Mouse (Mus musculus): ENCODE measurements around the gene Mb.

Mb gene

DNA sequence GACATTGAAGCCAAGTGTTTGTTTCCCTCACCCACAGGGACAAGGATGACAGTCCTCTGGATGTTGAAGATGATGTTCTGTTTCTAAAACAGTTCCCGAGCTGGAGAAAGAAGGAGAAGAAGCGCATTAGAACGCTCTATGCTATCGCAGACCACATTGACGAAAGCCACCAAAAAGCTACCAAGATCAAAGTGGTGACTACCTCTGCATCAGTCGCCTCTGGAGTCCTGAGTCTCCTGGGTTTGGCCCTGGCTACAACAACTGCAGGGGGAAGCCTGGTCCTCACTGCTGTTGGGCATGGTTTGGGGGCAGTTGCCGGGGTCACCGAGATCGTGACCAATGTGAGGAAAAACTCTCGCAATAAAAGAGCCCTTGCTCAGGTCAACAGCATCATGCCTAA lies at the start of gene Mb:
Gene Mb (minus strand): TSS at position 101 of the 400 bp plus-strand sequence.
- DNase-seq: no peak

DNA sequence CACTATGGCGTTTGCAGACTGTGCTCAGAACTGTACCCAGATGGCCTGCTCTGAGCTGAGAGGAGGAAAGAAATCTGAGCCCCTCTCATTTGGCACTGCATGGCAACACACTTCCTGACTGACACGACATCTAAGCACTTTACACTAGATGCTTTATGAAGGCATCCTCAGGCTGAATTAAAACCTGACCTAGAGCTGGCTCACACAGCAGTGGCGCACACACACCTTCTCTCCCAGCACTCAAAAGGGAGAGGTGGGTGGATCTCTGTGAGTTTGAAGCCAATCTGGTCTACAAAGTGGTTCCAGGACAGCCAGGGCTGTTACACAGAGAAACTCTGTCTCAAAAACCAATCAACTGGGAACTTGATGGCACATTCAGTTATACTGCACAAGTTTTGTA lies 49.3 kb upstream of the Mb start:
- DNase-seq: no peak

DNA sequence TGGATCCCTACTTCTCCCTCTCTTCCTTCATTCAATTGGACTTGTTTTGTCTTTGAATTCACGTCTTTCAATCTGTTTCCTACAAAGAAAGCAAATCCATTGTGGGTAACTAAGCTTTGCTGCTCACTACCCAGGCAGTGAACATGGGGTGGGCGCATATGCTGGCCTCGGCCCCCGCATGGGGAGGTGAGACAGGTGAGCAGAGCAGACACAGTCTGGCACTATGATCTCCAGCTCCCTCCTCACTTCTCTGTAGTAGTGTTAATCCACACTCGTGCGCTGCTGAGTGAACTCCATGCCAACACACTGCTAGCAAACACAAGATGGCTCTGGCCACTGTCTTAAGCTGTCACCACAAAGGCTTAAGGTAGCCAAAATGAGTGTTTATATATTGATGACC lies 46.9 kb upstream of the Mb start:
- no peak for DNase-seq

DNA sequence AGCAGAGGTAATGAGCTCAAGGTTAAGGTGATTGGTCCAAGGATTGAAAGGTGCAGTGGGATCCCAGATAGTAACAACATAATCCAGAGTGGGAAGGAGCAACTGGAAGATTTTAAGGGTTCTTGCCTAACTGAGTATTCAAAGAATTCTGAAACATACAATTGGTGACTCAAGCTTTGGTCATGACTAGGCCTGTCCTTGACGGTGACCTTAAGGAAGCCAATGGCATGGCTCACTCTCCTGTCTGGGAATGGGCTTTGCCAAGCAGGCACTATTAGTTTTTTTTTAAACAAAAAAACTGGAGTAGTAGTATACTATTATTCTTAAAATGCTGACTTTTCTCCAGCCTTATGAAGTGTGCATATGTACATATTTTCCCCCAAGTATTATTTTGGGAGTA lies 44.7 kb upstream of the Mb start:
- no peak for DNase-seq

DNA sequence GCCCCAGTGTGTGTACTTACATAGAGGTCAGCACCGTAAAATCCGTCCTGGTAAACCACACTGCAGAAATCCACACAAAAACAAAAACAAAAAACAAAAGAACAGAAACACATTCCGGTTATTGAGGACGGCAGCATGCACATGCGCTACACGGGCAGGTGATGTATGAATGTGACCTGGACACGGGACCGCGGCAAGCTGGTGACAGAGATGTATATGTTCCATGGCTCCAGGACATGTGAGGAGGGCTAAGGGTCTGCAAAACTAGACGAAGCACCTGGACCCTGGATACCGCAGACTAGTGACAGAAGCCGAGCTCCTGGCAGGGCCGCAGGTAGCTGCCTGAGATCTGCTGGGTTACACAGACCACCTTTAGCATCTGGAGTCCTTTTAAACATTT lies 44.0 kb upstream of the Mb start:
- DNase-seq: no peak

DNA sequence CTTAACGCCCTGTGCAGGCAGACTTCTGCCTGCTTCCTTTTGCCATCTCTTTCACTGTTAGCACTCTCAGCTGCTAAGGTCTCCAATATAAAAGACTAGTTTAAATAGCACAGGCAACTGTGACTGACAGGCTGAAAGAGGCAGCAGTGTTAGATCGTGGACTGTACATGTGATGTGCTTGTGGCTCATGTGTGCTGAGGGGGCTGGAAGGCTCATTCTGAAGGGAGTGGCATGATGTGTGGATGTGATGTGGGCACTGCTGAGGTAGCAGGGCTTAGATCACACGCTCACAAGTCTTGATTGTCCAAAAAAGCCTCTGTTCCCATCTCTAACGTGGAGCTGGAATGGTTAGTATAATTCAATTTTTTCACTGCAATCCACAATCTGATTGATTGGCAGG lies 40.9 kb upstream of the Mb start:
- no peak for DNase-seq

DNA sequence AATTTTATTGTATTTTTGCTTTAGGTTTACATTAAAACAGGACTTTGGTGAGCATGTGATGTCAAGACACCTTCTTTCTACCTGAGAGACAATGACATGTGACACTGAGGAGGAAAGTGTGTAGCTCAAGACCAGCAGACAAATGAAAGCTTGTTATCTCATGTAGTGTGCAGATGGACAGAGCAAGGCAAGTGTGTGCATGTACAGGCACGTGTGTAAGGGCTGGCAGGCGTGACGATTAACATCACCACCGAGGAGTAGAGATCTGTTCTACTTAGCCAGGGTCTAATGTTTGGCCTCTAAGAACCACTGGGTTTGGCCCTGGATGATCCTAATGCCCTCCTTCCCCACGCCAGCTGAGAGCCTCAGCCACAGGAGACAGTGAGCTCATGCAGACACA lies 40.1 kb upstream of the Mb start:
- no peak for DNase-seq

DNA sequence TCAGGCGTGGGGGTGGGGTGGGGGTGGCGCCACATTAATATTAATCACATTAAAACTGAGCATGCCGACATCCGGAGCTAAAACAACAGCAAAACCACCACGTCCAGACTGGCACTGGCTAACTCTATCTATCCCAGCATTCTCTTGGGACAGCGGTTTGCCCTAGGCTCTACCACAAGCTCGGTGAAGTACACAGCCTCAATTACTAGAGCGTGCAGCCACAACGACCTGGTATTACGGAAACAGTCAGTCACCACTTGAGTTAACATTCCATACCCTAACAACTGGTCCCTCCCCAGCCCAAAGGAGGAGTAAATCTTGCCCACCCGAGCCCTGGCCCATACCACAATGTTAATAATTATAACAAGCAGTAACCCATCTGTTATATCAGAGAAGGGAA lies 38.8 kb upstream of the Mb start:
- no peak for DNase-seq

DNA sequence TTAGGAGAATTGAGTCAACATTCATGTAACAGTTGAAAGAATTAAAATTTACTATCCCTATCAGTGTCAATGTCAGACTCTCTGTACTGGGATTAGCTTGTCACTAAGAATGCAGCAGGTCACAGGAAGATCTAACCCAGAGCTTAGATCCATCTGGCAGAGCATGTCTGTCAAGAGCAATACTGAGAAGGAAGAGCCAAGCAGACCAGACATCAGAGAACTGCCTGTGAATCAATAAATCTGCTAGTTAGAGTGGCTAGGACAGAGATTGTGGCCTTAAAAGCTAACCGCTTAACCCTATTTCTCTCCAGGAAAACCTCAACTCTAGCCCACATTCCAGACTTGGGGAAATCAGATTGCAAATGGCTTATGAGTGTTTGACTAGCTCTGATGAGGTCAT lies 36.0 kb upstream of the Mb start:
- DNase-seq: no peak

DNA sequence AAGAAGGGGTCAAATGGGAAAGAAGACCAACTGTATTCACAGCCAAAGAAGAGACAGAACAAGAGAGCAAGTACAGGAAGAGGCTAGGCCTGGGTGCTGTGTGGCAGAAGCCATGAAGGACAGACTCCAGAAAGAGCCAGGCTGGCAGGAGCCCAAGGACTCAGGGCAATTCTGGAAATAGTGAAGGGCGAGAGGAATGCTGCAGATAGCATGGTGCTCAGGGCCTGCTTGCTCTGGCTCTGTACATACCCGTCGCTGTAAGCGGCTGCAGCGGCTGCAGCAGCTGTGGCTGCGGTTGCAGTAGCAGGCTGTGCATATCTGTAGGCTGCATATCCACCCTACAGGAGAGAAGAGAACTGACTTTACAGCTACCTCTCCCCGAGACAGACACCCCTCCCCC lies 35.3 kb upstream of the Mb start:
- DNase-seq: no peak

DNA sequence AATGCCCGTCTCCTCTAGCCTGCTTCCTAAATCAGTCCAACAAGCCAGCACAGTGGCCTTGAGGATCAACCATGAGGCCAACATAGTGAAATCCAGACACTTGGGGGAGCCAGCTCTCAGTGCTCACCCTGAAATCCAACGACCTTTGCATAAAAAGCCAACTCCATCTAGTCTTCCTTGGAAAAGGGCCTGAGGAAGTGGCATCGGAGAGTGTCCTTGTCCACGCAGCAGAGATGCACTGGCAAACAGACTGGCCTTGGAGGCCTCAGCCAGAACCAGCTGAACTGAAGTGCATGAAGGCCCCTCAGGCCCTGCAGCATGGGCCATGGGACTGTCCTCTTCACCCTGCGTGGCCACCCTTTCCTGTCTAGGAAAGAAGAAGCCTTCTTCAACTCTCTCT lies 31.0 kb upstream of the Mb start:
- DNase-seq: no peak

DNA sequence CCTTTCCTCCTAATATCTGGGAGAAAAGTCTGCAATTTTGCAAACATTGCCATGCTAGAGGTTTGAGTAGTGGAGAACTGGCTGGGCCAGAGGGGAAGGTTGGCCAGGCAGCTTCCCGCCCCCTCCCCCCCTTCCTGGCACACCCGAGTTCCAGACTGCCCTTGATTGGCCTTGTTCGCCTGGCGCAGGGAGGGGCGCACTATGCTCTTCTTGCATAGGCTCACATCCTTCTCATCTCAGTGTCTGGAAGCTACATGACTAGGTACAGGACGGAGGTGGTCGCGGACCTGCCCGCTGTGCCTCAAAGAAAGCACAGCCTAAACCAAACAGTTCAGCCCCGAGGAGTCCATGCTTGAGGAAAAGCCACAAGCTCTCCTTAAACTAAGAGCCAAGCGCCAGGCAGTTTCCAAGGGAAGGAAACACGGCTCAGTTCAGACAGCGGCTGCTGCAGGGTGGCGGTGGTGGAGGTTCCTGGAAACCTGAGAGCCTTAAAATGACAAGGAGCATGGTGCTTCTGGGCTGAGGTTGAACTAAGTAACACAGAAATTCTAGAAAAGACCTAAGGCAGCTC lies 30.3 kb upstream of the Mb start:
- DNase-seq: no peak

DNA sequence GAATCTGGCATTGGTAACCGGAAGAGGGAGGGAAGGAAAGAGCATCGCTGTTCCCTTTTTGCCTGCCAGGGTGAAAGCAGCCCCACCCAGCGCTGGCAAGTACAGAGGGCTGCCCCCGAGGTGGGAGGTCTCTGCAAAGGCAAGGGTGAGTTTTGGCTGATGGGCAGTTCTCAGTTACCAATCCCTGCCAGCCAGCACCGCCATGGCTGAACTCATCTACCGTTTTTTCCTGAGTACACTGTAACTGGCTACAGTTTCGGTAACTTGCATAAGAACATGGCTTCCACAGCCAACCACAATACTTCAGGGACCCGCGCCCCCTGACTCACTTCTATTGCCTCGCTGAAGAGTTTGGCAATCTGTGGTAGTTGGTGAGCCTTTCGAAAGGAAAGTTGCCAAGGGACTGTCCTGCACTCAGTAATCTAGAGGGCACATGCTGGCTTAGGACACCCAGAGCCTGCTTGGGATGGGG lies 29.5 kb upstream of the Mb start:
- DNase-seq: no peak

DNA sequence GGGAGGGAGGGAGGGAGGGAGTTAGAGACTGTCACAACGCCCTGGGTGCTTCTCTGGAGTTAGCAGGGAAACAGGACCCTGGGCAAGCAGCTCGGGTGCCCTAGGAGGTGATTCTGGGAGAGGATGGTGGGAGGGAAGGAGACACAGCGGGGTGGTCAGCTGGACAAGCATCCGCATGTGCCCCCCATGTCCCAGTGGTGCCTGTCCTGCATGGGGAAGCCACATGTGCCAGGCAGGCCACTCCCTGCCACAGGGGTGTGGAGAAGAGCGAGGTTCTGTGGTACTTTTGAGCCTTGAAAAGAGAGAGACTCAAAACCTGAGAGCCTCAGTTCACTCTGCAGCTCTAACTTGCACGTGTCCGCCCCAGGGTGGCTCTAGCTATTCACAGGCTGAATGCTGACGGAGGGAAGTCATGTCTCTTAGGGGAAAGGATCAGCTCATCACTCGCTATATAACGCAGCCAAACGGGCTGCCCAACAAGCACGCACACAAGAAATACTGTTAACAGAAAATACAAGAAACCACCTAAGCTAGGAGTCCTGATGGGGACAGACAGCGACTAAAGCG lies 28.9 kb upstream of the Mb start:
- no peak for DNase-seq

DNA sequence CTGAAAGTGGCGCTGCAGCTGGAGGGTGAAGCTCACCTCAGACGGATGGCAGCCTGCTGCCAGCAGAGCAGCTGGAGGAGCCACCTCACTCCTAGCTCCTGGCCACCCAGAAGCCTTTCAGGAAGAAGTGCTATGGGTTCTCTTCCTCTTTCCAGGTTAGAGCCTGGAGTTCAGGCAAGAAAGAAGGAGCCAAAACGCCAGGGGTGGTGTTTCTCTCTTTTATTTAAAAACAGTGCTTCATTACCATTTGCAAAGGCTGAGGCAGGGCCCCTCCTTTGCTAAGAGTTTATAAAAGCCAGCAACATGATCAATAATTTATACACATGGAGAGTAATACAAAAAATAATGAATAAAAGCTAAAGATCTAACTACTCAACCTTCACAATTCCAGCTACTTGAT lies 28.3 kb upstream of the Mb start:
- no peak for DNase-seq

DNA sequence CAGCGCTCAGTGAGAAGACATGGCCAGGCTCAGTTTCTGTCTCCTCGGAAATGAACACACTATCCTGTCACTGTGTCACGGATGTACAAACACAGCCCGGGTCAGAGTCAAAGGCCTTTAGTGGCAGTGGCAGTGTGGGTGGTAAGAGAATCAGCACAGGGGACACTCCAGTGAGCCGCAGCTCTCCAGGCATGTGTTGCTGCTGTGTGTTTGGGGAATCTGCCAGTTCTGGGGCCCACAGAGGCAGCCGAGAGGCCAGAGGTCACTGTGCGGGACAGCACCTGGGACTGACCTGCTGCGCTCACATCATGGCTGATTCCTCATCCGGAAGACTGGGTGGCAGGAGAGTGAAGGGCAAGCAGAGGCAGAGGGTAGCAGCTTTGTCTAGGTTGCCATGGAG lies 27.4 kb upstream of the Mb start:
- DNase-seq: no peak

DNA sequence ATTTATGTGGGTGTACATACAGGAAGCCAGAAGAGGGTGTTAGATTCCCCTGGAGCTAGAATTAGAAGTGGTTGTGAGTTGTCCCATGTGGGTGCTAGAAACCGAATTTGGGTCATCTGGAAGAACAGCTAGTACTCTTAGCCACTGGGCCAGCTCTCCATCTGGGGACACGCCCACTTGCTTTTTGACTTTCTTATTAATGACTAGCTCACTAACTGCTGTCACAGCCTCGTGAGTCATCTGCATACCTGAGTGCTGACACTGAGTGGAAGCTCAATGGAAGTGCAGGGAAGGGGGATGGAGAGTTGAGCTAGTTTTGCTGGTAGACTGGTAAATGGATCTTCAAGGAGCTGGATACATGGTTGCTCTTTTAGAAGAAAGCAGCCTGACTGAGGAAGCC lies 26.1 kb upstream of the Mb start:
- no peak for DNase-seq

DNA sequence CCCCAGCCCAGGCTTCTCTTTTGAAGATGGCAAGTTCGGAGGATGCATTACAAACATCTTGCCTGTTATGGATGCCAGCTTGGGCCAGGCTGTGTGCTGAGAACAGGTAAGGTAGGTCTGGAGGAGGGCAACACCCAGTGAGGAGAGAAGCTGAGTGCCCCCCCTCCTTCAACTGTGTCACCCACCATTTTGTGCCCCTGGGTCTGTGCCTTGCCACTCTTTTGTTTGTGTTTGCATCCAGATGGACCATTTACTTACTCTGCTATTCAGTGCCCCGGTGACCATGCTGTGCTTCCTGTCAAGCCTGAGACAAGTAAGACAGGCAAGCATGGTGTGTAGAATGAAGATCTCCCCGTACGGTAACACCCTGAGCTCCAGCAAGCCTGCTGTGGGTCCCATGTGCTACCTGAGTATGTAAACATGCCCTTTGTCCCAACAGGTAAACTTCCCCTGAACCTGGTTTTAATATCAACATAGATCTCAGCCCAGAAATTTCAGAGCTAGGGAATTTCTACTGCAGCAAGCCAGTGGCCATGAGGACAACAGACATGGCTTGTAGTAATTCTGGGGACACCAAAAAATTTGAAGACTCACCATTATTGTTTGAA lies 22.2 kb upstream of the Mb start:
- DNase-seq: no peak

DNA sequence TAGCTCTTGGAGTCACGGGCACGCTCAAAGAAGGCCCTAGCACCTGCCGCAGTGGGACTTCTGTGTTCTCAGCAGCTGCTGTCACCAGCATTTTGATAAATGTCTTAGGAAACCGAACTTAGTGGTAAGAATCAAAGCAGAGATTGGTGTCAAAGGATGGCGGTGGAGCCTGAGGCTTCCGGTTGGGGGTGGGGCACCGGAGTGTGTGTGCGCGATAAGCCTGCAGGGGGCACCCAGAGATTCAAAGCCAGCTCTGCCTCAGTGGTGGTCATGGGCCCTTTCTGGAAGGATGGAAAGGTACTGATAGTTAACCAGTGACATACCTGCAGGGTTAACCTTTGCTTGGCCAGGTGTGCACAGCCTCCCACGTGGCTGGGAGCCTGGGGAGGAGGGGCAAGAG lies 21.0 kb upstream of the Mb start:
- no peak for DNase-seq

DNA sequence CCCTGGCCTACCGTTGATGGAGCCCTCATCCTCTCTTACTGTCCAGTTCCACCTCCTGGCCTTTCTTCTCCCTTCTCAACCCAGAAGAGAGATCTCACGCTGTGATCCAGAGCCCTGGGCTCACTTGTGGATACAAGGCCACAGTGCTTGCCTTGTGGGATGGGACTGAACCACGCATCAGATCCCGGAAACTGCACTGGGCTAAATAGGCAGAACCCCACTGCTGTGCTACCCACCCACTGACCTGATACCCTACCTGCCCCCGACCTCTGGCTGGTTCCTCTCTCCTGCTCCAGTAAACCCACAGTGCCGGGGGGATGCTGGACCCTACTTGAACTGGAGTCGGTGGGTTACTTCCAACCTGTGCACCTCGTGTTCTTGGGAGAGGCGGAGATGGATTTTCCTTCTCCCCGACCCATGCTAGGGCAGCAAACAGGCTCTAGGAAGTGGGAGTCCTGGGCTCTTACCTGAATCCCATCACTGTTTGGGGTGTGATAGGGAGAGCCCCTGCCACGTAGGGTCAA lies 20.3 kb upstream of the Mb start:
- DNase-seq: no peak

DNA sequence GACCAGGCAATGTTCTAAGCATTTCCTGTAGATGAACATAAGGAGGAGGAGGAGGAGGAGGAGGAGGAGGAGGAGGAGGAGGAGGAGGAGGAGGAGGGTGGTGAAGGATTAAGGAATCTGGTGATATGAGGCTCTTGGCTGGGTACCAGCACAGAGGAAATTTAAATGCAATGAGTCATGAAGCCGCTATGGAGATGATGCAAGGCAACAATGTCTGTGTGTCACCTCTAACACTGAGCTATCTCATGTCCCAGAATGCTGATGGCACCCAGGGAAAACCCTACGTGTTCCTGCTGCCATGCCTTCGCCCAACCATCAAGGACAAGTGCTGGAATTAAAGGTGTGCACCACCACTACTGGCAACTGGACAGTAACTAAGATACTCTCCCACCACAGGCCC lies 18.5 kb upstream of the Mb start:
- no peak for DNase-seq

DNA sequence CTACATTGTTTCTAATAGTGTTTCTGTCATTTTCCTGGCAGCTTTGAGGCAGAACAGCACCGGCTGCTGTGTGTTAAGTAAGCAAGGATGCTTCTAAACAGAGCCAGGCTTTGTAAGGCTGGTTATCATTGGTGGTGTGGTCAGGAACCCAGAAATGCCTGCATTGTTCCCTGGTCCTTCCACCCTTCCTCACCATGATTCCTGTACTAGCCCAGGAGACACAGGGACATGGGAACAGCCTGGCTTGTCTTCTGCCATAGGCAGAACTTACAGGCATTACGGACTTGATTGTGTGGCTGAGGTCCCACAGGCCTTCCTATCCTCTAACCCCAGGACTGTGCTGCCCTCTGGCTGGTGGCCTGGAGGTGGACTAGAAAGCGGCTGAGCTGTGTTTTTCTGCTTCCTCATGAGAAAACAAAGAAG lies 18.0 kb upstream of the Mb start:
- DNase-seq: no peak

DNA sequence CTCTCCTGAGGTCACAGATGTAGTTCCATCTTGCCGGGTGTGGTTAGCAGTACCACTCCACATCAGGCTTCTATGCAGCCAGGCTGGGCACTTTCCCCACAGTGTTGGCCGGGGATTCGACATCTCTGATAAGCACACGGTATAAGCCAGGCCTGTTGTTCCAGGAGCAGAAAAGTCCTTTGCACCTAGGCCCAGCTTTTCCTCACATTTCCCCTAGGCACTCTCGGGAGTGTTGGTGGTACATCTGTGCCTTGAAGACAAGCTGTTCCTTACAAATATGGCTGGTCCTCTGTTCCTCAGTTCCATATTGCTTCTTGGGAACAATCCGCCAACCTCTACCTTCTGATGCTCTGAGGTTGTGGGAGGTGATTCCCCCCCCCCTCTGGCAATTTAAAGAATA lies 15.8 kb upstream of the Mb start:
- no peak for DNase-seq

DNA sequence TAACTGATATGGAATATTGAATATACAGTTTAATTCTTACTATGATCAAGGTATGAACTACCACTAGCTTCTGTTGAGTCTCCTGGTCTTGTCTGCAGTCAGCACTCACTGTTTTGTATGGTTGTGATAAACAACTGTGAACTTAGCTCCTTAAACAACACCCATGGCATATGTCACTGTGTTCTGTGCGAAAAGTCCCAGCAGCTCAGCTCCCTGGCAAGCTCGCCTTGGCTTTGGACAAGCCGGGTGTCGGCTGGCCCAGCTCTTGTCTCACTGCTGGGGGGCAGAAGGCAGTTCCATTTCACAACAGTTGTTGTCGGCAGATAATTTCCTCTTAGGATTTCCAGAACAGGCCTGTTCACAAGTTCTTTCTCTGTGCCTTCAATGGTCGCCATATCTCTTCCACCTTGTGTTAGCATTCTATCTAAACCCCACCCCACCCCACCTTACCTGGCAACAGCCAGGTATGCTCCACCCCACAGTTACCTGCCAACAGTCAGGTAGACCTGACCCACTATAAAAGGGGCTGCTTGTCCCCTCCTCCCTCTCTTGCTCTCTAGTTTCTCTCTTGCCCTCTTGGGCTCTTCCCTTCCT lies 14.9 kb upstream of the Mb start:
- no peak for DNase-seq

Measured in spleen, adult 18-20 months (tissue).